Mouse (Mus musculus): ENCODE data around the gene Gm10681.
"Not testable (repeated sequence)": the region's sequence is repeated elsewhere in the genome, so short reads cannot be mapped to it uniquely, and the experiment has no call there.

GRCm38 (mm10) chr3:98582622-98583021 lies 6.0 kb downstream of the Gm10681 start:
- TF ChIP-seq POLR2A, CTCF (IDR thresholded peaks at IDR 0.05; ENCODE audit: insufficient read depth, low read depth, low read length): not testable (repeated sequence)
